Mouse (Mus musculus) intestine, postnatal 0 days (tissue): ENCODE measurements at regions not wholly inside any gene's neighbourhood (a gene's known extent, or its start where the extent isn't known, plus 50 kb on each side); places are given as distances from the start of the nearest gene placed in this dataset. TPM values are rescaled to one million over a fixed set of nuclear protein-coding genes. Genes with fewer than 3 reads are reported as not detected.

Source experiments
- ATAC-seq: fragments of 200-750 bp; cut with Nextera tagmentation; 2 replicates; pipeline ENCODE4 v1.8.0; 2017; ENCODE audit warnings: mild to moderate bottlenecking, moderate TSS enrichment, moderate library complexity
- H3K27ac ChIP-seq: fragments of 300-500 bp; sonication (generic); 2 replicates; pipeline ENCODE4 v1.5.1; 2014; ENCODE audit warnings: mild to moderate bottlenecking, low read depth, low read length, moderate library complexity
- H3K27me3 ChIP-seq: fragments of 300-500 bp; sonication (generic); replicated peaks from 2 replicates; pipeline ENCODE4 v1.6.1; 2014; ENCODE audit warnings: low read length, mixed read lengths; ENCODE audit not compliant: control insufficient read depth, insufficient read depth
- H3K36me3 ChIP-seq: fragments of 300-500 bp; sonication (generic); 2 replicates; pipeline ENCODE4 v1.6.1; 2014; ENCODE audit warnings: mild to moderate bottlenecking, moderate library complexity; ENCODE audit not compliant: control insufficient read depth, insufficient read depth
- H3K4me1 ChIP-seq: fragments of 300-500 bp; sonication (generic); replicated peaks from 2 replicates; pipeline ENCODE4 v1.6.1; 2014; ENCODE audit warnings: antibody characterized with exemption, low read length, mixed read lengths; ENCODE audit not compliant: control insufficient read depth, insufficient read depth
- H3K4me2 ChIP-seq: fragments of 300-500 bp; sonication (generic); replicated peaks from 2 replicates; pipeline ENCODE4 v1.6.1; 2014; ENCODE audit warnings: low read depth, mild to moderate bottlenecking, moderate library complexity
- H3K4me3 ChIP-seq: fragments of 300-500 bp; sonication (generic); 2 replicates; pipeline ENCODE4 v1.5.1; 2014; ENCODE audit warnings: low read depth, low read length
- H3K9ac ChIP-seq: fragments of 300-500 bp; sonication (generic); 2 replicates; pipeline ENCODE4 v1.6.1; 2014; ENCODE audit warnings: mild to moderate bottlenecking, low read depth, low read length
- H3K9me3 ChIP-seq: fragments of 300-500 bp; sonication (generic); 2 replicates; pipeline ENCODE4 v1.6.1; 2016; ENCODE audit warnings: mixed run types; ENCODE audit not compliant: control insufficient read depth
- CTCF ChIP-seq: sonication (generic); IDR thresholded peaks from 2 replicates; pipeline ENCODE4 v1.5.1; 2016; ENCODE audit warnings: low read depth, mild to moderate bottlenecking, control low read depth, antibody characterized with exemption, moderate library complexity
- WGBS: fragments of 180-500 bp; shearing (Covaris S2); extraction: QIAGEN DNeasy Blood & Tissue Kit; methylation state at CpG from one replicate; pipeline ENCODE4 v1.1.7; 2014; 5-methylcytosine and 5-hydroxymethylcytosine counted together
- microRNA-seq: library from miRNA; unstranded; fragments of <30 nt; microRNA quantifications from one replicate; pipeline ENCODE4, GENCODE M21; 2016

DNA sequence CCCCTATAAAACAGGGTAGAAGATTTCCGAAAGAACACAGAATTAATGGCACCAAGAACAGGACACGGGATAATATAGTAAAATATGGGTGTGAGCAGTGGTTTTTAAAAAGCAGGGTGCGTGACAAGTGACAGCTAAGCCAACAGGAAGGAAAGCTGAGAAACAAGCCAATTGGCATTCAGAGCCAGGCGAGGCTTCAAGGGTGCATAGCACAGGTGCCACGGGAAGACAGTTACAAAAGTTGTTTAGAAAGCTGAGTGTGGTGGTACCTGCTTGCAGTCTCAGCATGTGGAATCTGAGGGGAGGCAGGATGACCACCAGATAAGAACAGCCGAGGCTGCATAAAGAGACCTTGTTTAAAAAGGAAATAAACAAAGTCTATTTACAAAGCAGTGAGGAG lies 270.7 kb downstream of the Gm19410 start:
- no peak for TF ChIP-seq CTCF
- no peak for ATAC-seq
- Histone ChIP-seq H3K9me3 (no peaks in the 10 kb centered on the region), H3K27ac (no peak overlapping the region), H3K36me3 (no peaks in the 10 kb centered on the region), H3K4me1 (no peaks in the 10 kb centered on the region), H3K4me2 (no peak overlapping the region), H3K4me3 (no peak overlapping the region), H3K27me3 (no peaks in the 10 kb centered on the region), H3K9ac (no peak overlapping the region)
- WGBS = 54% methylated on average over 6 of the region's 6 CpGs

DNA sequence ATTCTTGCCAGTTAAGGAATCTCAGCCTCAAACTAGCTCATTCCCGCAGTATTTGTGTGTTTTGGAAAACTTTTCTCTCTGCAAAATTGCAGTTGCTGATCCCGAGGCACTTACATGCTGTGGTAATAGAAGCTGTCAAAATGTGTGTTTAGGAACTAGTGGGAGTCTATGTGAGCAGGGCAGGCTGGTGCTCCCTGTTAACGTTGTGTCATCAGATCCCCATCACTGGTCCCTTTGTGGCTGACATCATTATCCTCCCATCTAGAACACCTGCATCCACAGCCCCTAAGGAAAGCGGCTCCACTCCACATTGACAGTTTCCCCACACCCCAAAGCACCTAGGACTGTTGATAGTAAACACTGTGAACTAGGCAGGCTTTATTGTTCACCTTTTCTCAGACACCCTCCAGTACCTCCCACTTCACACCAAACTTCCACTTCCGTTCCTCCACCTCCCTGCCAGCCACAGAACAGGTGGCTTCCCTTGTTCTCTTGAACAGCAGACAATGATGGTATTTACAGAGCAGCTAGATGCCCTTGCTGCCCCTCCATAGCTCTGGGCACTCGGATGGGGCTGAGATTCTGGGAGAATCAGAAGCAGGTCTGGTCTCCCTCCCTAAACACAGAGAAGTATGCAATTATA lies 275.8 kb downstream of the Gm19410 start:
- Histone ChIP-seq H3K4me3 (no peak overlapping the region), H3K27me3 (no peaks in the 10 kb centered on the region), H3K4me1 (no peaks in the 10 kb centered on the region), H3K9me3 (no peaks in the 10 kb centered on the region), H3K4me2 (no peak overlapping the region), H3K36me3 (no peaks in the 10 kb centered on the region), H3K27ac (no peak overlapping the region), H3K9ac (no peak overlapping the region)
- ATAC-seq = no peak
- 78% methylated on average over 6 of the region's 6 CpGs for WGBS
- no peak for TF ChIP-seq CTCF

DNA sequence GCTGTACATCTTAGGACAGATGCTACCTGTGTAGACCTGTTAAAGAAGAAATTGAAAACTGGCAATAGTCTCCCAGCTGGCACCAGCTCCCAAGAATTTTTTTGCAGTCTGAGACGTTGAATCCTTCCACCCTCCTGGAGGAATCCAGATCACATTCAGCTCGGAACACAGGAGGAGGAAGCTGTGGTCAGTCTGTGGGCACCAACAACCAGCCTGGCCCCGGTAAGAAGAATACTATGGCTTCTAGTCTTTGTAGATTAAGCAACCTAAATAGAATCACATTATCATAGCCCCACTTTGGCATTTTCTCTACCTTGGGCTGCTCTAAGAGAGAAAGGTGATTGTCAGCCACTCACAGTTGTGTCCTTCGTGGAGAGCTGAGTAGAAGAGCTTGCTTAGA lies 277.0 kb downstream of the Gm19410 start:
- H3K36me3 ChIP-seq = no peaks in the 10 kb centered on the region
- ATAC-seq = no peak
- no peaks in the 10 kb centered on the region for H3K4me1 ChIP-seq
- H3K9ac ChIP-seq = no peak overlapping the region
- 84% methylated on average over 4 of the region's 4 CpGs for WGBS
- H3K4me2 ChIP-seq = no peak overlapping the region
- no peaks in the 10 kb centered on the region for H3K9me3 ChIP-seq
- no peak for TF ChIP-seq CTCF
- H3K4me3 ChIP-seq = no peak overlapping the region
- no peaks in the 10 kb centered on the region for H3K27me3 ChIP-seq
- no peak overlapping the region for H3K27ac ChIP-seq

Small RNA genes in the stretch of these regions (microRNA-seq; reads per million reads assigned to microRNA genes)
- gene Gm22030 = not detected
